Comparison of ENCODE assay signal across 1 mouse cellular context in the genomic region with DNA sequence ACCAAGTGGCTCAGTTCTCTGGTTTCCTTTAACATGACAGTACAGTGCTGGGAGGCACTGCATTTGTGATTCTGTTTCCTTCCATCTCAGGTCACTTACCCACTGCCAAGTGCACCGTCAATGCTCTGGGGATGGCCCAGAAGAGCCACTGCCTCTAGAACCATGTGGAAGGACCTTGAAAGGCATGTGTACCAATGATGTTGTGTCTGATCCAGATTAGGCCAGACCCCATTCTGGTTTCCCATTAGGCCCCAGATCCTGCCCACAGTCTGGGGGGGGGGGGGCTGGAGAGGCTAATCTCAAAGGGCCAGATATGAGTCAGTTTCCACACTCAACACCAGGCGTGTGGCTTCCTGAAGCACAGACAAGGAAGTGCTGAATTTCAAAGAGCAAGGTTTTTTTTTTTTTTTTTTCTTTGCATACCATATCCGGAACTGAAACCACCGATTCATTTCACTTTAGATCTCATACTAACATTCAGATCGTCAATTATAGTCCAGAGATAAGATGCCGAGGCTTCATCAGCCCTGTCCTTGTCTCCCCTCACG.
TF ChIP-seq lines count a peak whose summit lies in the region.

No protein-coding gene starts in this region.

TF ChIP-seq in CH12.LX, 34 proteins besides CTCF, POLR2A, EP300 and RAD21 (continued from another document):
- TF ChIP-seq JUN (IDR thresholded peaks at IDR 0.05; ENCODE audit: insufficient read depth, low read depth, low read length) (peak; percentile 77), HCFC1 (IDR thresholded peaks at IDR 0.05; ENCODE audit: low read depth, low read length) (no peak; the same call in 1 of the 2 replicates), NELFE (IDR thresholded peaks at IDR 0.05; ENCODE audit: low read depth, low read length) (no peak), E2F4 (IDR thresholded peaks at IDR 0.05; ENCODE audit: insufficient replicate concordance, low read depth, low read length) (no peak), IRF4 (IDR thresholded peaks at IDR 0.05; ENCODE audit: low read depth, low read length) (peak; percentile 96), RCOR1 (conservative IDR thresholded peaks at IDR 0.05; ENCODE audit: low read depth, low read length) (peak; percentile 21; the same call in 1 of the 2 replicates), MEF2A (IDR thresholded peaks at IDR 0.05; ENCODE audit: borderline replicate concordance, low read depth, low read length) (peak; percentile 71; the same call in 1 of the 2 replicates)
TF ChIP-seq in CH12.LX: peak in this region for 15.
